Mouse (Mus musculus) layer of hippocampus, adult 11-12 months (tissue): ENCODE measurements at regions not wholly inside any gene's neighbourhood (a gene's known extent, or its start where the extent isn't known, plus 50 kb on each side); places are given as distances from the start of the nearest gene placed in this dataset.
A peak's percentile ranks its signal among the peaks of the same experiment; 100 is the strongest.
"Not testable (repeated sequence)": the region's sequence is repeated elsewhere in the genome, so short reads cannot be mapped to it uniquely, and the experiment has no call there.

Source experiments
- DNase-seq: peaks from one replicate; pipeline ENCODE4 v3.0.0; 2022; ENCODE audit warnings: low spot score

- DNase-seq = no peak
Observed at GRCm38 (mm10) chr7:64101679-64102078, 52.0 kb upstream of the Trpm1 start.

- no peak for DNase-seq
Observed at GRCm38 (mm10) chr7:64099606-64100005, 54.0 kb upstream of the Trpm1 start.

GRCm38 (mm10) chr7:64090067-64090466 is 63.6 kb upstream of the Trpm1 start:
- DNase-seq = no peak

GRCm38 (mm10) chr7:64089034-64089433 is 64.6 kb upstream of the Trpm1 start:
- no peak for DNase-seq

GRCm38 (mm10) chr7:64083978-64084377 is 69.7 kb upstream of the Trpm1 start:
- not testable (repeated sequence) for DNase-seq

- no peak for DNase-seq
Observed at GRCm38 (mm10) chr7:64082651-64083050, 71.0 kb upstream of the Trpm1 start.

GRCm38 (mm10) chr7:64082201-64082600 is 71.4 kb upstream of the Trpm1 start:
- no peak for DNase-seq

- DNase-seq = no peak
Observed at GRCm38 (mm10) chr7:64081618-64082017, 72.0 kb upstream of the Trpm1 start.

GRCm38 (mm10) chr7:64081019-64081418 is 72.6 kb upstream of the Trpm1 start:
- no peak for DNase-seq

GRCm38 (mm10) chr7:64079301-64079700 is 74.3 kb upstream of the Trpm1 start:
- no peak for DNase-seq

- DNase-seq = no peak
Observed at GRCm38 (mm10) chr7:64078646-64079045, 75.0 kb upstream of the Trpm1 start.

GRCm38 (mm10) chr7:64077526-64077925 is 76.1 kb upstream of the Trpm1 start:
- DNase-seq = no peak

- no peak for DNase-seq
Observed at GRCm38 (mm10) chr7:64076764-64077360, 76.8 kb upstream of the Trpm1 start.

- no peak for DNase-seq
Observed at GRCm38 (mm10) chr7:64075696-64076313, 77.8 kb upstream of the Trpm1 start.

GRCm38 (mm10) chr7:64074661-64075234 is 78.9 kb upstream of the Trpm1 start:
- no peak for DNase-seq

GRCm38 (mm10) chr7:64074186-64074585 is 79.4 kb upstream of the Trpm1 start:
- DNase-seq = no peak

- no peak for DNase-seq
Observed at GRCm38 (mm10) chr7:64073781-64074180, 79.9 kb upstream of the Trpm1 start.

GRCm38 (mm10) chr7:64070930-64071329 is 82.7 kb upstream of the Trpm1 start:
- no peak for DNase-seq

GRCm38 (mm10) chr7:64065529-64066247 is 87.9 kb upstream of the Trpm1 start:
- DNase-seq = peak; percentile 90

- DNase-seq = peak; percentile 56
Observed at GRCm38 (mm10) chr7:64064460-64065241, 89.0 kb upstream of the Trpm1 start.

GRCm38 (mm10) chr7:64061170-64061569 is 92.5 kb upstream of the Trpm1 start:
- no peak for DNase-seq

- DNase-seq = no peak
Observed at GRCm38 (mm10) chr7:64060582-64060981, 93.1 kb upstream of the Trpm1 start.
